Mouse (Mus musculus): ENCODE measurements around the gene Tspan18. TPM values are rescaled to one million over a fixed set of nuclear protein-coding genes. Genes with fewer than 3 reads are reported as not detected.

The Tspan18 gene
- polyA plus RNA-seq, 1 experiment from 2014 or later: 23.0 TPM

DNA sequence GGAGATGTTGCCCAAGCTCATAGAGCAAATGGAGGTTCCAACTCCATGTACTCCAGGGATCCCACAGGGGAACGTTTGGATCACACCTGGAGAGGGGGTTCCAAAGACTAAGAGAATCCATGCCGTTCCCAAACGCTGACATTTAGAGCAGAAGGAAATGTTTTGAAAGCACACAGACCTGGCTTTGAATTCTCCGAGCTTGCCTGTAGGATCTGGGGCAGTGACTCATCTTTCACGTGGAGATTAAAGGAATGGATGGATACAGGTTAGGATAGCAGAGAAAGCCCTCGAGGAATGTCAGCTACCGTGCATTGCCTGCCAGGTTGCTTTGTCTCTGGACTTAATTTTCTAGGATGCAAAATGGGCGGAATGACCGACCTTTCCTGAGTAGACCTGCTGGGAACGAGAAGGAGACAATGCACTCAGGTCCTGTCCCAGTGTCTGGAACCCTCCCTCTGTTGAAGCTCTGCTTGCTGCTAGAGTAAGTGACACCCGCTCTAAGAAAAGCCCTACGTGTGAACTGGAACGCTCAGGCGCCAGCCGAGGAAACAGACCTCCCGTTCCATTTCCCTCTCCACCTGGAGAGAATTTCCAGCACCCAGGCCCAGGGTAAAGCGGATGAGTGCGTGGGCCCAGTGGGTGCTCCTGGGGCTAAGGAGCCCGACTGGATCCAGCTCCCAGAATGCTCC lies 164.0 kb downstream of the Tspan18 start:
- no peaks in the 10 kb centered on the region for H3K36me3 ChIP-seq
- ATAC-seq: no peak
- peaks cover 42% of the 10 kb centered on the region for H3K4me1 ChIP-seq (replicated peaks)
- no peaks in the 10 kb centered on the region for H3K27me3 ChIP-seq (replicated peaks)
- H3K4me3 ChIP-seq (replicated peaks): no peak overlapping the region
- no peak overlapping the region; the same call in 1 of the 2 replicates for H3K27ac ChIP-seq
- no peak overlapping the region for H3K9ac ChIP-seq
- H3K4me2 ChIP-seq (replicated peaks): no peak overlapping the region
- 56% methylated on average over 19 of the region's 19 CpGs for WGBS
- no peaks in the 10 kb centered on the region for H3K9me3 ChIP-seq

DNA sequence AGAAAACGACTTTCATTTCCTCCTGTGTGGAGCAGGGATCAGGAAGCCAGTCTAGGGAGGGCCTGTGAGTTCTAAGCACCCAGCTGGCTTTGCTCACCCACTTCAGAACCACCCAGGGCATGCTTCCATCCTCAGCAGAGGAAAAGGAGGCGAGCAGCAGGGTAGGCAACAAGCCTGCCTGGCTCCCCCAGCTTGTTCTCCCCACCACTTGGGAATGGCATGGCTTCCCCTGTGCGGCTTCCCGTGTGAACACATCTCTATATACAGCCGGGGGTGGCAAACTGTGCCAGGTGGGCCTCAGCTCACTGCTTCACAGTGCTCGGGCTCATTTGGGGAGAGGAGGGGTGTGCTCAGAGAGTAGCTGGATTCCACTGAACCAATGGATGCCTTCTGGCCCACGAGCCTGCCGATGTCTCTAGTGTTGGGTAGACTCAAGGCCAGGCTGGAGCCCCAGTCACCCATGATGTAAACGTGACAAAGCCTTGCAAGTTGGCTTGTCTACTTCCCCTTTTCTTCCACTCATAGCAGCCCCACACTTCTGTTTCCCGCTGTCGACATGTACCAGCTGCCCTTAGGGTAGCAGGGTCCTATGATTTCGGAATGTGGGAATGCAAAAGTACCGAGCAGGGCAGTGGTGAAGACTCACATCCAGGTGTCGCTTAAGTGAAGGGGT lies 167.4 kb downstream of the Tspan18 start:
- Histone ChIP-seq H3K4me2 (replicated peaks) (no peak overlapping the region), H3K9me3 (no peaks in the 10 kb centered on the region), H3K27me3 (replicated peaks) (no peaks in the 10 kb centered on the region), H3K36me3 (no peaks in the 10 kb centered on the region), H3K4me1 (replicated peaks) (peaks cover 41% of the 10 kb centered on the region), H3K9ac (no peak overlapping the region), H3K27ac (no peak overlapping the region), H3K4me3 (replicated peaks) (no peak overlapping the region)
- no peak for ATAC-seq
- 74% methylated on average over 14 of the region's 14 CpGs for WGBS

DNA sequence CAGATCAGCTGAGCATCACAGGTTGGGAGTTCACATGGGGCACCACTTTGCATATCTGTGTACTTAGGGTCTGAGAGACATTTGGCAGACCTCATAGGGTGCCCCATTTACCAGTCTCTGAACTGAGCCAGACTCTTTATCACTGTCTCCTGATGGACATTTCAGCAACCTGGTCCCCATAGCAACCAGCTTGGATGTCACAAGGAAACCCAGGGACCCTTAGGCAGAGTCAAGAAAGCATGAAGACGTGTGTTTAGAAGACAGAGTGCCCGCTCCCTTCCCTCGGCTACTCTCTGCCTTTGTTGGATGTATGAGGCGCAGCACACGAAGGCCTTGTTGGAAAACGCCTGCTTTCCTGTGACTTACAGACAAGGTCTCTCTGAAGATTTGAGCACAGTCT lies 168.0 kb downstream of the Tspan18 start:
- no peak for ATAC-seq
- Histone ChIP-seq H3K9me3 (no peaks in the 10 kb centered on the region), H3K4me1 (replicated peaks) (peaks cover 35% of the 10 kb centered on the region), H3K27ac (no peak overlapping the region), H3K27me3 (replicated peaks) (no peaks in the 10 kb centered on the region), H3K9ac (no peak overlapping the region), H3K36me3 (no peaks in the 10 kb centered on the region), H3K4me3 (replicated peaks) (no peak overlapping the region), H3K4me2 (replicated peaks) (no peak overlapping the region)
- WGBS: 85% methylated on average over 6 of the region's 6 CpGs

DNA sequence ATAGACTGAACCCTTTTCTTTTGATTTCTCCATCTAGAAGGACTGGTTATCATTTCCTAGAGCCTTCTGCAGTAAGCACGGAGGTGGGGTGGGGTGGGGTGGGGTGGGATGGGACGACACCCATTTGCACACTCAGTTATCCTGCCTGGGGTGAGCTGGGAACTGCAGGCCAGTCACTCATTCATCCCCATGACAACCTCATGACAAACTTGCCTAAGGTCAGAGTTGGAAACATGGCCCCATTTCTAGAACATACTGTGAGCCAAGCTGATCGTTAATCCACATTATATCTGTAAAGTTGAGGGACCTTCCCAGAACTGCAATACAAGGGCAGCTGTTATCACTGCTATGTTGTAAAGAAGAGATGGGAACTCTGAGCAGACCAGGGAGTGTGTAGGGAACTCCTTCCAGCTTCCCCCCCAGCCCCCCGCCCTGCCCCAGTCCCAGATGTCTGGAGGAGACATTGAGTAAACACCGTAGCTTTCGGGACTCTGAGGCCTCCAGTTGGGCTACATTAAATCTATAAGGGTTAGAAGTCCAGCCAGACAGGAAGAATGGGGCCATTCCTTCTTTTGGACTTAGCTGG lies 170.5 kb downstream of the Tspan18 start:
- Histone ChIP-seq H3K27me3 (replicated peaks) (no peaks in the 10 kb centered on the region), H3K9me3 (no peaks in the 10 kb centered on the region), H3K9ac (no peak overlapping the region), H3K36me3 (no peaks in the 10 kb centered on the region), H3K4me2 (replicated peaks) (no peak overlapping the region), H3K27ac (0 out of 2 replicates have a peak overlapping the region, but pooled peaks have one; percentile 0), H3K4me1 (replicated peaks) (peaks cover 25% of the 10 kb centered on the region), H3K4me3 (replicated peaks) (no peak overlapping the region)
- ATAC-seq: peak; percentile 71
- WGBS: 39% methylated on average over 6 of the region's 6 CpGs

DNA sequence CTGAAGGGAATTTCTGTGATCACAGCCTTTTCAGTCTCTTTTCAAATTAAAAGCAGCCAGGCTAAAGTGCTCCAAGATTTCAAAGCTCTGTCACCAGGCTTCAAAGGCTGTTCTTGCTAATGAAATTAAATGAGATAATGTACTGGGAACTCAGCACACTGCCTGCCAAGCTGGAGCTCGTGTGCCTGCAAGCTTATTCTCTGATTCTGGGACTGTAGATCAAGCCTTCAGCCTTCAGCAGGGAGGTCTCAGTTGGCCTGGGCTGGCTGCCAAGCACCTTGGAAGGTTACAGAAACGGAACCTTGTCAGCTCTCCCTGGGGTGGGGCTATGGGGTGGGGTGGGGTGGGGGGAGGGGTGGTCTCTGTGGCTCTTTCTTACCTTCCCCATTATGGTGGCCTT lies 171.0 kb downstream of the Tspan18 start:
- no peaks in the 10 kb centered on the region for H3K9me3 ChIP-seq
- no peak overlapping the region for H3K4me2 ChIP-seq (replicated peaks)
- H3K27me3 ChIP-seq (replicated peaks): no peaks in the 10 kb centered on the region
- no peaks in the 10 kb centered on the region for H3K36me3 ChIP-seq
- WGBS: 5% methylated on average over 2 of the region's 2 CpGs
- H3K9ac ChIP-seq: no peak overlapping the region
- H3K4me1 ChIP-seq (replicated peaks): peaks cover 25% of the 10 kb centered on the region
- peak overlapping the region; percentile 11; the same call in 1 of the 2 replicates for H3K27ac ChIP-seq
- no peak overlapping the region for H3K4me3 ChIP-seq (replicated peaks)
- peak; percentile 60 for ATAC-seq

DNA sequence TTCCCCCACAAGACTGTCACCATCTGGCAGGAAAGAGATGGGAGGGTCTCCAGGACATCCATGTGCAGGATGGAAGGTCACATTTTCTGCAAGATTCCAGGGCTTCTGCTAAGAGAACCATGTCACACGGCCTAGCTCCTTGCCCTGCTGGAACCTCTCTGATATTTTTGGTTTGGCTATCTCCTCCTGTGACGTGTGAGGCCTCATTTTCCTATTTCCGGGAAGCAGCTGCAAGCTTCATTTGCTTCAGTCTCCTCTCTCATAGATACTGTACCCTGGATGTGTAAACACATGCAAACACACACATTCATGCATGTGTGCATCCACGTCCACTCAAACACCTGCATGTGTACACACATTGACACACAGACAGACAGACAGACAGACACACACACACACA lies 171.5 kb downstream of the Tspan18 start:
- Histone ChIP-seq H3K27ac (peak overlapping the region; percentile 11; the same call in 1 of the 2 replicates), H3K4me1 (replicated peaks) (peaks cover 25% of the 10 kb centered on the region)

DNA sequence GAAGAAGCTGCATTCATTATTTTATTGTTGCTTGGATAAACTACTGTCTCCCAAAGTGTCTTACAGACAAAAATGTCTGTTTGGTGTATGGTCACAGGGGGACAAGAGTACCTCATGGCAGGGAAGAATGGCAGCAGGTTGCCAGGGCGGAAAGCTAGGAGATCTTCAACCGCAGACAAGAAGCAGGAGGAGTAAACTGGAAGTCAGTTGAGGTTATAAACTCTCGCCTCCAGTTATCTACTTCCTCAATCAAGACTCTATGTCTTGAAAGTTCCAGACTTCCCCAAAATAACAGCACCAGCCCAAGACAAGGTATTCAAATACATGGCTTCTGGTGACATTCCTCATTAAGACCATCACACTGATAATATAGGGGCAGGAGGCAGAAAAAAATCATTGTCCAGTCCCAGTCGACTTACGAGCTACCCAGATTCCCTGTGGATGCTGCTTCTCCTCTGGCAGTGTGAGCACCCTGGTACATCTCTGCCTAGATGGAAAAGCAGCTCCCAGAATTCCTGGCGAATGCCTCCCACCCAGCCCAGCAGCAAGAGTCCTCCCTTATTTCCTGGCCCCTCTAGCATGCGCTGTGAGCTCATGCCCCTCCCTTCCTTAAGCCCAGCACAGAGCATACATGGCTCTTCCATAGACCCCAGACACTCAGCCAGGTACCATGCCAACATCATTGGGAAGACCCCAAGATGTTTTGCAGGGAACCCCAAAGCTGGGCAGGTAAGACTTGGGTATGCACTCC lies 172.2 kb downstream of the Tspan18 start:
- H3K36me3 ChIP-seq: no peaks in the 10 kb centered on the region
- no peak overlapping the region for H3K4me2 ChIP-seq (replicated peaks)
- peaks cover 25% of the 10 kb centered on the region for H3K4me1 ChIP-seq (replicated peaks)
- no peak overlapping the region for H3K9ac ChIP-seq
- WGBS: 61% methylated on average over 7 of the region's 7 CpGs
- H3K27ac ChIP-seq: no peak overlapping the region
- H3K27me3 ChIP-seq (replicated peaks): no peaks in the 10 kb centered on the region
- ATAC-seq: no peak
- no peaks in the 10 kb centered on the region for H3K9me3 ChIP-seq
- H3K4me3 ChIP-seq (replicated peaks): no peak overlapping the region

More for the DNA sequence above, 171.5 kb downstream of the Tspan18 start:
- no peak overlapping the region for H3K4me3 ChIP-seq (replicated peaks)
- H3K9ac ChIP-seq: no peak overlapping the region
- no peaks in the 10 kb centered on the region for H3K27me3 ChIP-seq (replicated peaks)
- 58% methylated on average over 4 of the region's 4 CpGs for WGBS
- ATAC-seq: no peak
- H3K4me2 ChIP-seq (replicated peaks): no peak overlapping the region
- no peaks in the 10 kb centered on the region for H3K9me3 ChIP-seq
- H3K36me3 ChIP-seq: no peaks in the 10 kb centered on the region

DNA sequence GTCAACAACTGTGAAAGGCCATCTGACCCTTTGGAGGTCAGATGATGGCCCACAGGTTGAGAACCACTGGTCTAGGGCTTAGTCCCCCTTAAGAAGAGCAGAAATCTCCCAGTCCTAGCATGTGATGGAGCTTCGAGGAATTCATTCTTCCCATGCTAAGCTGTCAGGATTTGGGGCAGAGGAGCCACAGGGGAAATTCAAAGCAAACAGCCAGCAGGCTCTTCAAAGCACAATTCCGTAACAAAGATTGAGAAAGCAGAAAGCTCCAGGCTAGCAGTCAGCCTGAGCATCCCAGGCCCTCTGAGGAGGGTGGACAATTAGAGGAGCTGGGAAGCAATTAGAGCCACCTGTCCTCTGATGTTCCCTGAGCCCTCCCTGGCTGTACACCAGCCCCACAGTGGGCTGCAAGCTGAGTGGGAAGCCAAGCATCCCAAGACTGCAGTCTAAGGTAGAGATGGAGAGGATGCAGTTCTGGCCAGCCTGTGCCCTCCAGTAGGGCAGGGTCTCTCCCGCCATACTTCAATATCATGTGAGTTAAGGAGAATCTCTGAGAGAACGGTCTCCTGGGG lies 173.8 kb downstream of the Tspan18 start:
- no peak for ATAC-seq
- Histone ChIP-seq H3K9ac (no peak overlapping the region), H3K9me3 (no peaks in the 10 kb centered on the region), H3K4me1 (replicated peaks) (peaks cover 21% of the 10 kb centered on the region), H3K4me3 (replicated peaks) (no peak overlapping the region), H3K36me3 (no peaks in the 10 kb centered on the region), H3K27ac (no peak overlapping the region), H3K27me3 (replicated peaks) (no peaks in the 10 kb centered on the region), H3K4me2 (replicated peaks) (no peak overlapping the region)
- WGBS: 80% methylated on average over 4 of the region's 4 CpGs

DNA sequence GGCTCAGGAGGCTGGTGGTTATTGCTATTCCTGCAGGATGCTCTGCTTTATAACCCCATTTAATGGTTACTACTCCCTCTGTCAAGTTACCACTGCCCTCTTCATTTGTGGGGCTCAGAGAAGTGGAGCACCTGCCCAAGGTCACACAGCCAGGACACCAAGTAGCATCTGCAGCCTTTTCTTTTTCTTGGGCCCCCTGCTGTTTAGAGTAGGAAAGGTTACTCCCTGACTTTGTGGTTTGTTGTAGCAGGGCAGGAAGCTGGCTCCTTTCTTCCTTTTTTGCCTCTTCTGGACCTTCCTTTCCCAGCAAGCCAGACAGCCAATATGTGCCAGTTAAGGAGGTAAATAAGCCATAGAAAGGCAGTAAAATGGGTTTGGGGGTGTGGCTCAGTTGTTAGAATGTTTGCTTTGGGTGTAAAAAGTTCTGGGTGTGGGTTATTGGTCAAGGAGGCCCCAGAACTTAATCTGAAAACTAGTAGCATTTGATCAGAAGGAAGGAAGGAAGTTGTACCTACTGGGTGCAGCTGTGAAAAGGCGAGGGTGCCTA lies 179.7 kb downstream of the Tspan18 start:
- H3K9me3 ChIP-seq: no peaks in the 10 kb centered on the region
- no peaks in the 10 kb centered on the region for H3K36me3 ChIP-seq
- peak overlapping the region; percentile 25 for H3K27ac ChIP-seq
- ATAC-seq: peak; percentile 53
- peaks cover 13% of the 10 kb centered on the region for H3K4me1 ChIP-seq (replicated peaks)
- no peak overlapping the region for H3K4me3 ChIP-seq (replicated peaks)
- 61% methylated on average over 1 of the region's 1 CpGs for WGBS
- no peak overlapping the region for H3K4me2 ChIP-seq (replicated peaks)
- H3K27me3 ChIP-seq (replicated peaks): no peaks in the 10 kb centered on the region
- no peak overlapping the region for H3K9ac ChIP-seq

DNA sequence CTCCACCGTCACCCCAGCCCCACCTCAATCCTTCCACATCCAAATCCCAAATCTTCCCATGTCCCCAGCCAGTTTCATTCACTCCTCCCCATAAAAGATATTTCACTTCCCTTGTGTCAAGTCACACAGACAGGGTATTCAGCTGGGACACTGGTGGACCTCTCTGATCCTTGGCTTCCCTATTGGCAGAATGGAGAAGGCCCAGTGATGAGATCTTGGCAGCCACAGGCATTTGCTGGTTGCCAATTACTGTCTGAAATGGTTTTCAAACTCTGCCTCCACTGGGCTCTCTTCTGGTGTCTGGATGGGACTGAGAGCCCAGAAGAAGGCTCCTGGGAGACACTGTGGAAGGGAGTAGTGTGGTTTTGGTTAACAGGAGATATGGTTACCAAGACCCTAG lies 180.5 kb downstream of the Tspan18 start:
- no peaks in the 10 kb centered on the region for H3K9me3 ChIP-seq
- no peaks in the 10 kb centered on the region for H3K36me3 ChIP-seq
- H3K9ac ChIP-seq: no peak overlapping the region
- WGBS: 100% methylated on average over 1 of the region's 1 CpGs
- no peak overlapping the region for H3K4me3 ChIP-seq (replicated peaks)
- H3K27me3 ChIP-seq (replicated peaks): no peaks in the 10 kb centered on the region
- H3K4me2 ChIP-seq (replicated peaks): no peak overlapping the region
- H3K4me1 ChIP-seq (replicated peaks): peaks cover 13% of the 10 kb centered on the region
- H3K27ac ChIP-seq: peak overlapping the region; percentile 25; the same call in 1 of the 2 replicates
- no peak for ATAC-seq

DNA sequence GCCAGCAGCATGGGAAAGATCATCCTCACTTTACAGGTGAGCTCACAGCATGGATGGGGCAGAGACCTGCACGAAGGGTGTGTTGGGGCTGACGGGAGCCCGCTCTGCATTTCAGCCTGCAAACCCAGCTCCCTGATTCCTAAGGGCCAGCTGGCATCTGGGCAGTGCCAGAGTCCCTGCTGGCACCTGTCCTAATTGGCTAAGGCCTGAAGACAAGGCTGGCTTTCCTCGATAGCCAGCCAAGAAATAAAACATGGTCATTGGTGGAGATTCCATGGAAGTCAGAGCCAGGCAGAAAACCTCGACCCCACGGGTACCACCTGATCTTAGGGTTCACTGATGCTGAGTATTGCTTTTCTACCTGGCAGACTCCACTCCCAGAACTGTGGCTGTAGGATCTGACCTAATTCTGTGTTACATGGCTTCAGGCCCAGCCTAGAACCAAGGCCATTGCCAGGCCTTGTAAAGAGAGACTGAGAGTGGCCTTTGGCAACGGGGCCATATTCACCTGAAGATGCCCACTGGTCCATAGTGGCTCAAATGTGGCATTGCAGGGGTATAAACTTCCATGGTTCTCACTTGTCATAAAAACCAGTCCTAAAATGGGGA lies 181.3 kb downstream of the Tspan18 start:
- Histone ChIP-seq H3K4me2 (replicated peaks) (no peak overlapping the region), H3K4me3 (replicated peaks) (no peak overlapping the region), H3K9ac (no peak overlapping the region), H3K9me3 (no peaks in the 10 kb centered on the region), H3K27me3 (replicated peaks) (no peaks in the 10 kb centered on the region), H3K36me3 (no peaks in the 10 kb centered on the region), H3K27ac (no peak overlapping the region), H3K4me1 (replicated peaks) (peaks cover 13% of the 10 kb centered on the region)
- no peak for ATAC-seq
- 82% methylated on average over 7 of the region's 7 CpGs for WGBS
